Mouse (Mus musculus): ENCODE data around the gene Zan. TPM values are rescaled to one million over a fixed set of nuclear protein-coding genes. Genes with fewer than 3 reads are reported as not detected.

Zan gene
- total and polyA plus RNA-seq, 3 experiments: 0.04 to 0.10 TPM; not detected in 1

DNA sequence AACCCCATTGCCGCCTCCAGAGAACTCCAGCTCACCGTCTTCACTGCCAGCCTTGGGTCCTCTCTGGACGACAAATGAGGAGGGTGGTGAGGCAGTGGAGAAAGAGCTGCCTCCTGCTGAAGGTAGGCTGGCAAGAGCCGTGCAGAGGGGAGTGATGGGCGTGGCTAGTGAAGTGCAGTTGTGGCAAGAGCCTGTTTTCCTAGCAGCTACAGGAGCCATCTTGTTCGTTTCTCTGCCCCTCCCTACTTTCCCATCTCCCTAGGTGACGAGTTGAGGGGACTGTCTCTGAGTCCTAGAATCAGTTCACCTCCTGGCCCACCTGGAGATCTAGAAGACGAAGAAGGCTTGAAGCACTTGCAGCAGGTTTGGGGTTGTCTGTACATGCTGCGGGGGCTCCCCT, 45.0 kb upstream of the Zan start:
- Histone ChIP-seq H3K27me3 (replicated peaks) (no peaks in the 10 kb centered on the region), H3K79me2 (replicated peaks; ENCODE audit: control insufficient read depth, extremely low read depth, insufficient read depth, poor library complexity, severe bottlenecking) (no peaks in the 10 kb centered on the region), H3K9me3 (replicated peaks; ENCODE audit: low read length) (no peaks in the 10 kb centered on the region), H3K4me1 (ENCODE audit: control insufficient read depth in 1 of 2, insufficient read depth in 2 of 2) (peaks cover 0 to 13% of the 10 kb centered on the region in 2 experiments; a peak in 2 of 4 replicates), H3K4me2 (ENCODE audit: insufficient read depth, low read depth, poor library complexity, severe bottlenecking) (no peak overlapping the region), H3K27ac (ENCODE audit: insufficient read depth, low read depth) (no peak overlapping the region), H3K4me3 (replicated peaks in 1 of 3; ENCODE audit: low read depth in 2 of 3, low read length in 2 of 3, poor library complexity in 1 of 3) (no peak overlapping the region), H3K9ac (ENCODE audit: insufficient read depth, low read depth) (no peak overlapping the region), H3K36me3 (replicated peaks in 1 of 2; ENCODE audit: control insufficient read depth in 1 of 2, insufficient read depth in 1 of 2, low read length in 1 of 2) (peaks cover 81 to 98% of the 10 kb centered on the region in 2 experiments)
- DNase-seq (ENCODE audit: extremely low read depth): no peak
- dilution Hi-C loops (cut with MboI; ENCODE audit: extremely low pct_ligation_motif_present, extremely low pct_unique_long_range_greater_than_20kb, low sequenced_read_pairs): no loop called here
- in situ Hi-C loops (cut with MboI; ENCODE audit: low pct_ligation_motif_present, low pct_unique_long_range_greater_than_20kb, low sequenced_read_pairs): loop anchor here (25.0 kb wide), 1 partner anchor 240 kb away; no protein-coding TSS in a partner anchor
- no peak for TF ChIP-seq MAX (IDR thresholded peaks at IDR 0.05; ENCODE audit: low read length)
- no peak for TF ChIP-seq MYC (IDR thresholded peaks at IDR 0.05; ENCODE audit: low read depth, low read length)
- no peak for TF ChIP-seq UBTF (IDR thresholded peaks at IDR 0.05; ENCODE audit: low read depth, low read length)
- TF ChIP-seq EP300 (IDR thresholded peaks at IDR 0.05; ENCODE audit: low read length): no peak

DNA sequence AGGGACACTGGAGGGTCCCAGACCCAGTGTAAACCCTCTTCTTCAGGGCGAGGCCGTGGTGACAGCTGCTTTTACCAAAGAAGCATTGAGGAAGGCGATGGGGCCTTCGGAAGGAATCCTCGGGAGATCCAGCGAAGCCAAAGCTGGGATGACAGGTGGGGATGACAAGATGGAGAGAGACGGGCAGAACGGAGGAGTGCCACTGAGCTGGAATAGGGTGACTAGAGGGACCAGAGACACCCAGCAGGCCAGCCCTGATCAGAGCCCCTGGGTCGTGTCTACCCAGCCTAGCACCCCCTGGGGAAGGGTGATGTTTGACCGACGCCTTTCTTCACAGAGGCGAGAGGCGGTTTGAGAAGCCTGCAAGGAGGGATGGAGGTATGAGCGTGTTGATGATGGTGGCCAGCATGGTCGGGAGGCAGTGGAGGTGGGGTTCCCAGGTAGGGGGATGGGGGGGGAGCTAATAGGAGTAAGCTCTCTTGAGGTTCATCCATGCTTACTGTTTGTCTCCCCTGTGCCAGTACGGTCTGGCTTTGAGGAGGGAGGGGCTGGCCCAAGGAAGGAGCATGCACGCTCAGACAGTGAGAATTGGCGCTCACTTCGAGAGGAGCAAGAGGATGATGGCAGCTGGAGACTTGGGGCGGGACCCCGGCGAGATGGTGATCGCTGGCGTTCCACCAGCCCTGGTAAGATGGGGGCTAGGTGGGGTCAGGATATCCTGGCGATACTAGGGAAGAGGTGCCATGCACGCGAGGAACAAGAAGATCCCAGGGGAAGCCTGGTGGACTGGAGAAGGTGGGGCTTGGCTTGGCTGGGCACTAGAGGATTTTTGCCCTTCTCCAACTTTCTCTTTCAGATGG, 43.1 kb upstream of the Zan start:
- in situ Hi-C loops (cut with MboI; ENCODE audit: low pct_ligation_motif_present, low pct_unique_long_range_greater_than_20kb, low sequenced_read_pairs) (loop anchor here (25.0 kb wide), 1 partner anchor 242 kb away; no protein-coding TSS in a partner anchor), dilution Hi-C loops (cut with MboI; ENCODE audit: extremely low pct_ligation_motif_present, extremely low pct_unique_long_range_greater_than_20kb, low sequenced_read_pairs) (no loop called here)
- Histone ChIP-seq H3K4me3 (replicated peaks in 1 of 3; ENCODE audit: low read depth in 2 of 3, low read length in 2 of 3, poor library complexity in 1 of 3) (no peak overlapping the region), H3K4me1 (ENCODE audit: control insufficient read depth in 1 of 2, insufficient read depth in 2 of 2) (peaks cover 0 to 12% of the 10 kb centered on the region in 2 experiments; a peak in 2 of 4 replicates), H3K4me2 (ENCODE audit: insufficient read depth, low read depth, poor library complexity, severe bottlenecking) (no peak overlapping the region), H3K9ac (ENCODE audit: insufficient read depth, low read depth) (no peak overlapping the region), H3K9me3 (replicated peaks; ENCODE audit: low read length) (no peaks in the 10 kb centered on the region), H3K79me2 (replicated peaks; ENCODE audit: control insufficient read depth, extremely low read depth, insufficient read depth, poor library complexity, severe bottlenecking) (peaks cover 5% of the 10 kb centered on the region; the same call in 1 of the 2 replicates), H3K27me3 (replicated peaks) (no peaks in the 10 kb centered on the region), H3K36me3 (replicated peaks in 1 of 2; ENCODE audit: control insufficient read depth in 1 of 2, insufficient read depth in 1 of 2, low read length in 1 of 2) (peaks cover 65 to 89% of the 10 kb centered on the region in 2 experiments), H3K27ac (ENCODE audit: insufficient read depth, low read depth) (no peak overlapping the region)
- no peak for TF ChIP-seq ZNF384 (IDR thresholded peaks at IDR 0.05; ENCODE audit: low read depth, low read length)
- no peak for TF ChIP-seq GABPA (IDR thresholded peaks at IDR 0.05; ENCODE audit: insufficient replicate concordance, low read depth, low read length)
- TF ChIP-seq ZKSCAN1 (IDR thresholded peaks at IDR 0.05; ENCODE audit: borderline replicate concordance, low read depth, low read length): no peak
- TF ChIP-seq SMC3 (IDR thresholded peaks at IDR 0.05; ENCODE audit: low read depth, low read length): no peak
- no peak for TF ChIP-seq ZC3H11A (IDR thresholded peaks at IDR 0.05; ENCODE audit: low read depth, low read length)
- TF ChIP-seq JUND (conservative IDR thresholded peaks at IDR 0.05; ENCODE audit: low read depth, low read length): no peak
- TF ChIP-seq IRF4 (IDR thresholded peaks at IDR 0.05; ENCODE audit: low read depth, low read length): no peak
- TF ChIP-seq MEF2A (IDR thresholded peaks at IDR 0.05; ENCODE audit: borderline replicate concordance, low read depth, low read length): no peak
- no peak for TF ChIP-seq MXI1 (IDR thresholded peaks at IDR 0.05; ENCODE audit: low read depth, low read length)
- no peak for TF ChIP-seq BHLHE40 (IDR thresholded peaks at IDR 0.05; ENCODE audit: low read depth, low read length)
- no peak for TF ChIP-seq MAZ (IDR thresholded peaks at IDR 0.05; ENCODE audit: low read depth, low read length)
- no peak for TF ChIP-seq JUN (IDR thresholded peaks at IDR 0.05; ENCODE audit: insufficient read depth, low read depth, low read length)
- TF ChIP-seq EP300 (IDR thresholded peaks at IDR 0.05; ENCODE audit: low read length): no peak
- TF ChIP-seq TBP (conservative IDR thresholded peaks at IDR 0.05; ENCODE audit: low read depth, low read length): no peak
- TF ChIP-seq ELF1 (IDR thresholded peaks at IDR 0.05; ENCODE audit: low read depth, low read length): no peak
- no peak for TF ChIP-seq POLR2A (IDR thresholded peaks at IDR 0.05; ENCODE audit: low read depth, low read length)
- no peak for TF ChIP-seq E2F4 (IDR thresholded peaks at IDR 0.05; ENCODE audit: insufficient replicate concordance, low read depth, low read length)
- no peak for TF ChIP-seq CHD2 (IDR thresholded peaks at IDR 0.05; ENCODE audit: low read length)
- DNase-seq (ENCODE audit: extremely low read depth): no peak

Measured in CH12.LX (cell line).